Mouse (Mus musculus): ENCODE data around the gene Triobp.

- TF ChIP-seq CTCF (IDR thresholded peaks at IDR 0.05; ENCODE audit: control insufficient read depth, insufficient read depth, insufficient read length) (no peak), CEBPB (IDR thresholded peaks at IDR 0.05; ENCODE audit: low read depth) (no peak)
Measured at GRCm38 (mm10) chr15:78914823-78915659, 32.5 kb upstream of the Triobp start.

All from C2C12 (cell line).